In the genomic region with DNA sequence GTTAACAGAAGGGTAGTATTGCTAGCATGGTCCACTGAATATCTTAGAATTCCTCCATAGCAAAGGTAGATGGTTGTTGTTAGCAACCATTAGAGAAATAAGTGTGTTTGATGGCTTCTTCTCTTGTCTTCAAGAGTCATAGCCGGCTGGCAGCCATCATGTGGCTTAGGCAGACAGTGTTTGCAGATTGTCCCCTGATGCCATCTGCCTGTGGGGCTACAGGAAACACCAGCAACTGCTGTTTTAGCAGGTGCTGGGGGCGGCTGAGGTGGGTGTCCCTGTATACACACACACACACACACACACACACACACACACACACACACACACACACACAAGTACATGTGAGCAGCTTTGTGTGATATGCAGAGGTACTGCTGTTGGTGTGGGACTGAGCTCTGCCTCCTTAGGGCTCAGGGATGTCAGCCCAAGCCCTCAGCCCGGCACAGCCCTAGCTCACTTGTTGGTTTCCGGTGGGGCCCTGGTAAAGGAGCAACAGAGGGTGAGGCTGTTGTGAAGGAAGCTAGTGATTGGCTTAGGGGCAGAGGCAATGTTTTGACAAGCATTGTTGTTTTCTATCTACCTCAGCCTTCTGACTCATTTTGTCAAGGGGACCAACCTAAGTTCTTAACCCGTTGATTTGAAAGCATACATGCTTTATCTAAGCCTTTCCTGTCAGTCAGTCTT, we compare ENCODE assay signal across 12 mouse cellular contexts.
DNase-seq lines count a peak whose midpoint lies in the region; ATAC-seq and TF ChIP-seq lines count a peak whose summit lies in the region.
"Had no signal": no experiment of that assay in that cellular context is flagged by ENCODE, and none has a peak within 500 bp of the region (broad histone marks: within the 10 kb centered on the region; RNA-seq: fewer than 3 reads in every experiment).

No protein-coding gene starts in this region.

- no peaks in the 10 kb centered on the region for H3K9me3 ChIP-seq in liver, postnatal 0 days (ENCODE audit: low read length)
- no peaks in the 10 kb centered on the region for H3K9me3 ChIP-seq in limb, embryonic 10.5 days (replicated peaks)
- H3K9me3 ChIP-seq: heart, embryonic 15.5 days had no signal

- no peak overlapping the region for H3K4me2 ChIP-seq in liver, postnatal 0 days (ENCODE audit: low read depth, low read length)
- H3K4me2 ChIP-seq: heart, embryonic 15.5 days had no signal

- TF ChIP-seq POLR2A in bone marrow macrophage, adult 2 months (IDR thresholded peaks at IDR 0.05; ENCODE audit: borderline replicate concordance, low read depth, low read length), result no peak

- WGBS in liver, postnatal 0 days (ENCODE audit: insufficient replicate concordance), result 34% methylated on average over 5 of the region's 5 CpGs
- WGBS in limb, embryonic 10.5 days, result 94% methylated on average over 5 of the region's 5 CpGs

- intact Hi-C loops in gastrocnemius, postnatal 36 days (cut with DNase I), result loop anchor here (10.0 kb wide), 1 partner anchor 133 kb away; a partner anchor contains a TSS

- no peaks in the 10 kb centered on the region for H3K36me3 ChIP-seq in liver, postnatal 0 days (replicated peaks; ENCODE audit: insufficient read depth, low read length)
- no peaks in the 10 kb centered on the region for H3K36me3 ChIP-seq in limb, embryonic 10.5 days
- H3K36me3 ChIP-seq: heart, embryonic 15.5 days had no signal

- H3K9ac ChIP-seq in liver, postnatal 0 days (replicated peaks), result no peak overlapping the region
- H3K9ac ChIP-seq: heart, embryonic 15.5 days had no signal

- TF ChIP-seq EP300 in liver, postnatal 0 days (IDR thresholded peaks at IDR 0.05; ENCODE audit: low read depth), result no peak

- peak; percentile 87 for DNase-seq in CD4-positive, CD25-positive, alpha-beta regulatory T cell, adult 2 months (ENCODE audit: low read depth, low spot score)
- DNase-seq in liver, postnatal 0 days, result peak; percentile 27
- DNase-seq in spleen, postnatal 4 days (ENCODE audit: low spot score in 2 of 2), result peak; percentile 45 to 70
- no peak for DNase-seq in gastrocnemius, postnatal 36 days
- no peak for DNase-seq in limb, embryonic 10.5 days (ENCODE audit: low spot score)
- DNase-seq in retina, embryonic 14.5 days (ENCODE audit: low spot score), result no peak
- no peak for DNase-seq in cerebellum, adult 11 months
- DNase-seq: kidney, adult 9 months; lung, postnatal 14 days had no signal

- ATAC-seq in liver, postnatal 0 days, result peak; percentile 80
- ATAC-seq: Patski had no signal

- no peak overlapping the region for H3K4me3 ChIP-seq in bone marrow macrophage, adult 2 months (ENCODE audit: insufficient read depth, low read length)
- no peak overlapping the region for H3K4me3 ChIP-seq in liver, postnatal 0 days (ENCODE audit: low read depth, low read length)
- H3K4me3 ChIP-seq in limb, embryonic 10.5 days, result no peak overlapping the region
- H3K4me3 ChIP-seq: heart, embryonic 15.5 days had no signal

- no peaks in the 10 kb centered on the region for H3K27me3 ChIP-seq in liver, postnatal 0 days (ENCODE audit: insufficient read depth, low read length)
- peaks cover 58% of the 10 kb centered on the region for H3K27me3 ChIP-seq in limb, embryonic 10.5 days (ENCODE audit: low read depth, poor library complexity, severe bottlenecking)
- H3K27me3 ChIP-seq: heart, embryonic 15.5 days had no signal

- peak overlapping the region; percentile 84 for H3K27ac ChIP-seq in bone marrow macrophage, adult 2 months (ENCODE audit: insufficient read depth, low read depth, low read length)
- H3K27ac ChIP-seq in liver, postnatal 0 days (ENCODE audit: low read depth), result peak overlapping the region; percentile 45
- no peak overlapping the region for H3K27ac ChIP-seq in limb, embryonic 10.5 days
- H3K27ac ChIP-seq: heart, embryonic 15.5 days had no signal

- no peak for TF ChIP-seq CTCF in bone marrow macrophage, adult 2 months (IDR thresholded peaks at IDR 0.05; ENCODE audit: low read depth, low read length)
- TF ChIP-seq CTCF in liver, postnatal 0 days (IDR thresholded peaks at IDR 0.05; ENCODE audit: low read depth), result no peak

- H3K4me1 ChIP-seq in bone marrow macrophage, adult 2 months (ENCODE audit: control insufficient read depth, insufficient read depth, low read length), result peaks cover 18% of the 10 kb centered on the region
- 0 out of 2 replicates have a peak, but pooled peaks cover 2% of the 10 kb centered on the region for H3K4me1 ChIP-seq in liver, postnatal 0 days (ENCODE audit: insufficient read depth)
- H3K4me1 ChIP-seq in limb, embryonic 10.5 days, result no peaks in the 10 kb centered on the region
- H3K4me1 ChIP-seq: heart, embryonic 15.5 days had no signal

Comparison
In these comparisons a context has a peak if more than half of its experiments do, and no peak if none do; other contexts are left out.
1. DNase-seq: peak in CD4-positive, CD25-positive, alpha-beta regulatory T cell, adult 2 months (single experiment), liver, postnatal 0 days (single experiment) and spleen, postnatal 4 days (2 of 2); none in gastrocnemius, postnatal 36 days (0 of 2), limb, embryonic 10.5 days (single experiment), retina, embryonic 14.5 days (single experiment) and cerebellum, adult 11 months (single experiment).